Comparison of ENCODE assay signal across 1 mouse cellular context in genomic region chr5:142894918-142895613, GRCm38 (mm10).
TF ChIP-seq lines count a peak whose summit lies in the region.

TSS of gene Fbxl18 (minus strand) at chr5:142895421.

TF ChIP-seq in CH12.LX, 34 proteins besides CTCF, POLR2A, EP300 and RAD21 (continued from another document):
- TF ChIP-seq NELFE (IDR thresholded peaks at IDR 0.05; ENCODE audit: low read depth, low read length) (peak; percentile 76), CHD1 (IDR thresholded peaks at IDR 0.05; ENCODE audit: low read depth, low read length) (no peak), JUND (conservative IDR thresholded peaks at IDR 0.05; ENCODE audit: low read depth, low read length) (no peak), USF1 (IDR thresholded peaks at IDR 0.05; ENCODE audit: low read depth, low read length) (no peak)
TF ChIP-seq in CH12.LX: peak in this region for 15.
